Mouse (Mus musculus): ENCODE measurements at regions not wholly inside any gene's neighbourhood (a gene's known extent, or its start where the extent isn't known, plus 50 kb on each side); places are given as distances from the start of the nearest gene placed in this dataset.

GRCm38 (mm10) chr15:94045131-94045756, 420.0 kb downstream of the Adamts20 start:
- TF ChIP-seq POLR2A (IDR thresholded peaks at IDR 0.05; ENCODE audit: control insufficient read depth, extremely low read depth, insufficient read depth, low read length, poor library complexity) (no peak), CTCF (IDR thresholded peaks at IDR 0.05; ENCODE audit: borderline replicate concordance, control insufficient read depth, extremely low read depth, insufficient read depth, low read length, poor library complexity) (no peak)
